ENCODE assay signal across 22 mouse cellular contexts in genomic region chr9:65190306-65190705, GRCm38 (mm10). TPM values are rescaled to one million over a fixed set of nuclear protein-coding genes. Genes with fewer than 3 reads are reported as not detected.
A peak's percentile ranks its signal among the peaks of the same experiment; 100 is the strongest.
DNase-seq lines count a peak whose midpoint lies in the region; ATAC-seq lines count a peak whose summit lies in the region.
"Had no signal": no experiment of that assay in that cellular context is flagged by ENCODE, and none has a peak within 500 bp of the region (broad histone marks: within the 10 kb centered on the region; RNA-seq: fewer than 3 reads in every experiment).

No protein-coding gene starts in this region.

- no peak overlapping the region for H3K4me3 ChIP-seq in hindbrain, embryonic 11.5 days (ENCODE audit: low read depth, low read length)
- H3K4me3 ChIP-seq in hindbrain, embryonic 14.5 days (replicated peaks; ENCODE audit: low read length) = no peak overlapping the region
- H3K4me3 ChIP-seq in midbrain, embryonic 12.5 days = no peak overlapping the region
- H3K4me3 ChIP-seq in midbrain, embryonic 14.5 days (replicated peaks; ENCODE audit: low read depth, low read length) = no peak overlapping the region
- H3K4me3 ChIP-seq in limb, embryonic 10.5 days = no peak overlapping the region
- H3K4me3 ChIP-seq: embryonic facial prominence, embryonic 15.5 days; erythroblast, embryonic 14.5 days; gastrocnemius, adult 2 months; heart, embryonic 12.5 days; hindbrain, embryonic 15.5 days had no signal

- H3K27ac ChIP-seq in hindbrain, embryonic 11.5 days (ENCODE audit: low read depth, low read length) = peak overlapping the region; percentile 14; the same call in 1 of the 2 replicates
- H3K27ac ChIP-seq in hindbrain, embryonic 14.5 days = no peak overlapping the region
- 0 out of 2 replicates have a peak overlapping the region, but pooled peaks have one; percentile 26 for H3K27ac ChIP-seq in midbrain, embryonic 12.5 days (replicated peaks)
- no peak overlapping the region for H3K27ac ChIP-seq in midbrain, embryonic 14.5 days (replicated peaks; ENCODE audit: low read depth, low read length)
- H3K27ac ChIP-seq in limb, embryonic 10.5 days = peak overlapping the region; percentile 86
- H3K27ac ChIP-seq: embryonic facial prominence, embryonic 15.5 days; hindbrain, embryonic 15.5 days had no signal

- 40% methylated on average over 7 of the region's 7 CpGs for WGBS in hindbrain, embryonic 11.5 days
- WGBS in hindbrain, embryonic 14.5 days = 31% methylated on average over 7 of the region's 7 CpGs
- WGBS in midbrain, embryonic 12.5 days = 54% methylated on average over 7 of the region's 7 CpGs
- WGBS in midbrain, embryonic 14.5 days = 50% methylated on average over 7 of the region's 7 CpGs
- WGBS in limb, embryonic 10.5 days = 39% methylated on average over 7 of the region's 7 CpGs

- no peaks in the 10 kb centered on the region for H3K9me3 ChIP-seq in hindbrain, embryonic 11.5 days (ENCODE audit: control insufficient read depth, low read length)
- H3K9me3 ChIP-seq in hindbrain, embryonic 14.5 days (ENCODE audit: control insufficient read depth, low read length) = no peaks in the 10 kb centered on the region
- no peaks in the 10 kb centered on the region for H3K9me3 ChIP-seq in midbrain, embryonic 12.5 days
- no peaks in the 10 kb centered on the region for H3K9me3 ChIP-seq in midbrain, embryonic 14.5 days (ENCODE audit: control insufficient read depth, low read length)
- no peaks in the 10 kb centered on the region for H3K9me3 ChIP-seq in limb, embryonic 10.5 days (replicated peaks)
- H3K9me3 ChIP-seq: embryonic facial prominence, embryonic 15.5 days; heart, embryonic 12.5 days; hindbrain, embryonic 15.5 days had no signal

- no peak overlapping the region for H3K4me2 ChIP-seq in hindbrain, embryonic 11.5 days (replicated peaks; ENCODE audit: low read depth, low read length)
- no peak overlapping the region for H3K4me2 ChIP-seq in hindbrain, embryonic 14.5 days (replicated peaks)
- no peak overlapping the region for H3K4me2 ChIP-seq in midbrain, embryonic 12.5 days (replicated peaks)
- no peak overlapping the region for H3K4me2 ChIP-seq in midbrain, embryonic 14.5 days (ENCODE audit: low read length)
- H3K4me2 ChIP-seq: embryonic facial prominence, embryonic 15.5 days; heart, embryonic 12.5 days; hindbrain, embryonic 15.5 days had no signal

- H3K4me1 ChIP-seq in hindbrain, embryonic 11.5 days (replicated peaks; ENCODE audit: control insufficient read depth, insufficient read depth, low read length) = peaks cover 6% of the 10 kb centered on the region; the same call in 1 of the 2 replicates
- 0 out of 2 replicates have a peak, but pooled peaks cover 9% of the 10 kb centered on the region for H3K4me1 ChIP-seq in hindbrain, embryonic 14.5 days (replicated peaks; ENCODE audit: control insufficient read depth, insufficient read depth, low read length)
- peaks cover 30% of the 10 kb centered on the region for H3K4me1 ChIP-seq in midbrain, embryonic 12.5 days
- H3K4me1 ChIP-seq in midbrain, embryonic 14.5 days (ENCODE audit: control insufficient read depth, insufficient read depth, low read length) = peaks cover 12% of the 10 kb centered on the region
- H3K4me1 ChIP-seq in limb, embryonic 10.5 days = peaks cover 87% of the 10 kb centered on the region

- ATAC-seq in hindbrain, embryonic 11.5 days (ENCODE audit: low FRiP score) = no peak
- no peak for ATAC-seq in hindbrain, embryonic 14.5 days (ENCODE audit: low FRiP score)
- ATAC-seq in midbrain, embryonic 12.5 days (ENCODE audit: low FRiP score, low read depth) = no peak
- ATAC-seq in midbrain, embryonic 14.5 days (ENCODE audit: low FRiP score, low TSS enrichment) = no peak
- ATAC-seq: inflammation-experienced regulatory T-cells, adult 6 months had no signal

- peaks cover 3% of the 10 kb centered on the region; the same call in 1 of the 2 replicates for H3K36me3 ChIP-seq in hindbrain, embryonic 11.5 days (ENCODE audit: control insufficient read depth, insufficient read depth, low read length)
- peaks cover 10% of the 10 kb centered on the region for H3K36me3 ChIP-seq in hindbrain, embryonic 14.5 days (replicated peaks; ENCODE audit: control insufficient read depth, insufficient read depth)
- H3K36me3 ChIP-seq in midbrain, embryonic 12.5 days = peaks cover 10% of the 10 kb centered on the region
- H3K36me3 ChIP-seq in midbrain, embryonic 14.5 days (ENCODE audit: control insufficient read depth, insufficient read depth, low read length) = peaks cover 11% of the 10 kb centered on the region
- peaks cover 13% of the 10 kb centered on the region for H3K36me3 ChIP-seq in limb, embryonic 10.5 days
- H3K36me3 ChIP-seq: embryonic facial prominence, embryonic 15.5 days; heart, embryonic 12.5 days; hindbrain, embryonic 15.5 days had no signal

- no peaks in the 10 kb centered on the region for H3K27me3 ChIP-seq in hindbrain, embryonic 11.5 days (ENCODE audit: control insufficient read depth, insufficient read depth, low read length)
- H3K27me3 ChIP-seq in hindbrain, embryonic 14.5 days (ENCODE audit: control insufficient read depth, insufficient read depth, low read length) = no peaks in the 10 kb centered on the region
- no peaks in the 10 kb centered on the region for H3K27me3 ChIP-seq in midbrain, embryonic 12.5 days
- H3K27me3 ChIP-seq in midbrain, embryonic 14.5 days (ENCODE audit: control insufficient read depth, insufficient read depth, low read length) = no peaks in the 10 kb centered on the region
- no peaks in the 10 kb centered on the region for H3K27me3 ChIP-seq in limb, embryonic 10.5 days (ENCODE audit: low read depth, poor library complexity, severe bottlenecking)
- H3K27me3 ChIP-seq: embryonic facial prominence, embryonic 15.5 days; heart, embryonic 12.5 days; hindbrain, embryonic 15.5 days had no signal

- H3K9ac ChIP-seq in hindbrain, embryonic 11.5 days (ENCODE audit: low read depth, low read length) = no peak overlapping the region
- no peak overlapping the region for H3K9ac ChIP-seq in hindbrain, embryonic 14.5 days
- H3K9ac ChIP-seq in midbrain, embryonic 12.5 days (replicated peaks) = no peak overlapping the region
- no peak overlapping the region for H3K9ac ChIP-seq in midbrain, embryonic 14.5 days (replicated peaks; ENCODE audit: low read length)
- H3K9ac ChIP-seq: embryonic facial prominence, embryonic 15.5 days; heart, embryonic 12.5 days; hindbrain, embryonic 15.5 days had no signal

- peak; percentile 43 to 67 for DNase-seq in adrenal gland, adult (ENCODE audit: inconsistent age in 2 of 2, low spot score in 1 of 2)
- no peak for DNase-seq in adrenal gland, adult 18-20 months (ENCODE audit: low spot score in 2 of 2)
- DNase-seq in hindbrain, embryonic 11.5 days (ENCODE audit: low spot score) = no peak
- DNase-seq in hindbrain, embryonic 14.5 days (ENCODE audit: low spot score) = no peak
- no peak for DNase-seq in midbrain, embryonic 14.5 days
- peak; percentile 34 for DNase-seq in limb, embryonic 10.5 days (ENCODE audit: low spot score)
- no peak for DNase-seq in left cerebral cortex, adult 9 months (ENCODE audit: low spot score in 2 of 2)
- DNase-seq: adrenal gland, adult 2 months; adrenal gland, postnatal 25 days; cerebellum, adult 2 months; cerebellum, postnatal 10 days; gastrocnemius, adult 2 months; gastrocnemius, postnatal 25 days had no signal

RNA-seq across cellular contexts. Expression of gene Parp16, which starts 4.8 kb away (rescaled TPM):
- 10 to 100 TPM; 12.0 to 15.3 TPM for total RNA-seq in adrenal gland, adult 18-20 months (2021)
- polyA plus RNA-seq in hindbrain, embryonic 11.5 days (2014; fragmentation: Nextera tagmentation; extraction: Ambion mirVana) = 4.0 and 6.5 TPM in 2 replicates
- polyA plus RNA-seq in hindbrain, embryonic 14.5 days (2014; fragmentation: Nextera tagmentation; extraction: Ambion mirVana) = 6.3 and 7.9 TPM in 2 replicates
- polyA plus RNA-seq in midbrain, embryonic 12.5 days (2016; fragmentation: Nextera tagmentation; extraction: Ambion mirVana) = 5.6 and 6.5 TPM in 2 replicates
- 5.2 and 6.5 TPM in 2 replicates for polyA plus RNA-seq in midbrain, embryonic 14.5 days (2014; fragmentation: Nextera tagmentation; extraction: Ambion mirVana)
- polyA plus RNA-seq in limb, embryonic 10.5 days (2016; fragmentation: Nextera tagmentation; extraction: Ambion mirVana) = 8.7 and 9.0 TPM in 2 replicates

RNA-seq across cellular contexts. Expression of gene Igdcc3, which starts 49.3 kb away (rescaled TPM):
- total RNA-seq in adrenal gland, adult 18-20 months (2021) = 1 to 10 TPM; 1.4 to 1.8 TPM
- polyA plus RNA-seq in hindbrain, embryonic 11.5 days (2014; fragmentation: Nextera tagmentation; extraction: Ambion mirVana) = 46.0 and 49.6 TPM in 2 replicates
- polyA plus RNA-seq in hindbrain, embryonic 14.5 days (2014; fragmentation: Nextera tagmentation; extraction: Ambion mirVana) = 10.5 and 10.6 TPM in 2 replicates
- polyA plus RNA-seq in midbrain, embryonic 12.5 days (2016; fragmentation: Nextera tagmentation; extraction: Ambion mirVana) = 62.1 and 74.7 TPM in 2 replicates
- polyA plus RNA-seq in midbrain, embryonic 14.5 days (2014; fragmentation: Nextera tagmentation; extraction: Ambion mirVana) = 10.7 and 14.1 TPM in 2 replicates
- polyA plus RNA-seq in limb, embryonic 10.5 days (2016; fragmentation: Nextera tagmentation; extraction: Ambion mirVana) = 230 and 420 TPM in 2 replicates
- total RNA-seq: granulocyte monocyte progenitor cell, adult 5-6 weeks; MEL had no signal
- polyA plus RNA-seq: C2C12; erythroblast, embryonic 14.5 days; inflammation-experienced regulatory T-cells, adult 6 months had no signal

Comparison
In these comparisons a context has a peak if more than half of its experiments do, and no peak if none do; other contexts are left out.
1. DNase-seq: peak in adrenal gland, adult (2 of 2) and limb, embryonic 10.5 days (single experiment); none in adrenal gland, adult 18-20 months (0 of 2), hindbrain, embryonic 11.5 days (single experiment), hindbrain, embryonic 14.5 days (single experiment), midbrain, embryonic 14.5 days (single experiment) and left cerebral cortex, adult 9 months (0 of 2).
2. H3K27ac ChIP-seq: peak in hindbrain, embryonic 11.5 days (single experiment), midbrain, embryonic 12.5 days (single experiment) and limb, embryonic 10.5 days (single experiment); none in hindbrain, embryonic 14.5 days (single experiment) and midbrain, embryonic 14.5 days (single experiment).